Mouse (Mus musculus) embryonic facial prominence, embryonic 12.5 days (tissue): ENCODE measurements at regions not wholly inside any gene's neighbourhood (a gene's known extent, or its start where the extent isn't known, plus 50 kb on each side); places are given as distances from the start of the nearest gene placed in this dataset.
"Not testable (repeated sequence)": the region's sequence is repeated elsewhere in the genome, so short reads cannot be mapped to it uniquely, and the experiment has no call there.

Experiments
- ATAC-seq: fragments of 200-750 bp; cut with Nextera tagmentation; 2 replicates; pipeline ENCODE4 v1.8.0; 2017; ENCODE audit not compliant: insufficient number of reproducible peaks, insufficient read depth, low FRiP score, low TSS enrichment
- H3K27ac ChIP-seq: fragments of 300-500 bp; sonication (generic); 2 replicates; pipeline ENCODE4 v1.5.1; 2016; ENCODE audit warnings: mild to moderate bottlenecking
- H3K27me3 ChIP-seq: fragments of 300-500 bp; sonication (generic); 2 replicates; pipeline ENCODE4 v1.6.1; 2016; ENCODE audit warnings: mild to moderate bottlenecking, moderate library complexity
- H3K36me3 ChIP-seq: fragments of 300-500 bp; sonication (generic); 2 replicates; pipeline ENCODE4 v1.6.1; 2016; ENCODE audit warnings: mild to moderate bottlenecking
- H3K4me1 ChIP-seq: fragments of 300-500 bp; sonication (generic); 2 replicates; pipeline ENCODE4 v1.6.1; 2016
- H3K4me2 ChIP-seq: fragments of 300-500 bp; sonication (generic); replicated peaks from 2 replicates; pipeline ENCODE4 v1.6.1; 2016; ENCODE audit warnings: mild to moderate bottlenecking, moderate library complexity
- H3K4me3 ChIP-seq: fragments of 300-500 bp; sonication (generic); 2 replicates; pipeline ENCODE4 v1.5.1; 2016; ENCODE audit warnings: mild to moderate bottlenecking
- H3K9ac ChIP-seq: fragments of 300-500 bp; sonication (generic); 2 replicates; pipeline ENCODE4 v1.6.1; 2016; ENCODE audit warnings: mild to moderate bottlenecking, moderate library complexity
- H3K9me3 ChIP-seq: fragments of 300-500 bp; sonication (generic); 2 replicates; pipeline ENCODE4 v1.6.1; 2016; ENCODE audit warnings: mild to moderate bottlenecking, moderate library complexity
- WGBS: fragments of 180-500 bp; shearing (Covaris S2); methylation state at CpG from one replicate; pipeline ENCODE4 v1.1.7; 2016; 5-methylcytosine and 5-hydroxymethylcytosine counted together

- Histone ChIP-seq H3K4me1 (peaks cover 13% of the 10 kb centered on the region; the same call in 1 of the 2 replicates), H3K9me3 (peaks cover 6% of the 10 kb centered on the region; the same call in 1 of the 2 replicates), H3K36me3 (no peaks in the 10 kb centered on the region), H3K4me2 (no peak overlapping the region), H3K4me3 (no peak overlapping the region), H3K9ac (no peak overlapping the region), H3K27me3 (no peaks in the 10 kb centered on the region), H3K27ac (peak overlapping the region; percentile 19; the same call in 1 of the 2 replicates)
- WGBS, result 55% methylated on average over 20 of the region's 20 CpGs
- no peak for ATAC-seq
Observed at GRCm38 (mm10) chr2:168424277-168425099, 143.0 kb upstream of the Kcng1 start.

GRCm38 (mm10) chr2:168423551-168423950 lies 142.0 kb upstream of the Kcng1 start:
- Histone ChIP-seq H3K4me2 (no peak overlapping the region), H3K27ac (no peak overlapping the region), H3K9ac (no peak overlapping the region), H3K36me3 (no peaks in the 10 kb centered on the region), H3K9me3 (0 out of 2 replicates have a peak, but pooled peaks cover 6% of the 10 kb centered on the region), H3K27me3 (no peaks in the 10 kb centered on the region), H3K4me3 (no peak overlapping the region), H3K4me1 (peaks cover 13% of the 10 kb centered on the region; the same call in 1 of the 2 replicates)
- 60% methylated on average over 6 of the region's 6 CpGs for WGBS
- ATAC-seq, result no peak

GRCm38 (mm10) chr2:168415140-168415539 lies 133.6 kb upstream of the Kcng1 start:
- H3K4me1 ChIP-seq, result no peaks in the 10 kb centered on the region
- H3K4me2 ChIP-seq, result no peak overlapping the region
- 0 out of 2 replicates have a peak, but pooled peaks cover 5% of the 10 kb centered on the region for H3K9me3 ChIP-seq
- no peak overlapping the region for H3K27ac ChIP-seq
- WGBS, result 21% methylated on average over 17 of the region's 17 CpGs
- H3K36me3 ChIP-seq, result no peaks in the 10 kb centered on the region
- no peak overlapping the region for H3K4me3 ChIP-seq
- no peak overlapping the region for H3K9ac ChIP-seq
- H3K27me3 ChIP-seq, result no peaks in the 10 kb centered on the region
- no peak for ATAC-seq

GRCm38 (mm10) chr2:168414110-168414872 lies 132.8 kb upstream of the Kcng1 start:
- WGBS, result 85% methylated on average over 18 of the region's 18 CpGs

GRCm38 (mm10) chr2:168412853-168413252 lies 131.3 kb upstream of the Kcng1 start:
- H3K27me3 ChIP-seq, result no peaks in the 10 kb centered on the region
- H3K27ac ChIP-seq, result no peak overlapping the region
- H3K4me1 ChIP-seq, result no peaks in the 10 kb centered on the region
- H3K9me3 ChIP-seq, result no peaks in the 10 kb centered on the region
- no peaks in the 10 kb centered on the region for H3K36me3 ChIP-seq
- WGBS, result 44% methylated on average over 6 of the region's 6 CpGs
- no peak overlapping the region for H3K4me2 ChIP-seq
- no peak overlapping the region for H3K9ac ChIP-seq
- ATAC-seq, result no peak
- H3K4me3 ChIP-seq, result no peak overlapping the region

More at GRCm38 (mm10) chr2:168414110-168414872, 132.8 kb upstream of the Kcng1 start:
- H3K27ac ChIP-seq, result no peak overlapping the region
- no peak overlapping the region for H3K4me2 ChIP-seq
- no peaks in the 10 kb centered on the region for H3K27me3 ChIP-seq
- H3K36me3 ChIP-seq, result no peaks in the 10 kb centered on the region
- no peak overlapping the region for H3K9ac ChIP-seq
- H3K9me3 ChIP-seq, result no peaks in the 10 kb centered on the region
- H3K4me3 ChIP-seq, result no peak overlapping the region
- no peaks in the 10 kb centered on the region for H3K4me1 ChIP-seq
- no peak for ATAC-seq

GRCm38 (mm10) chr2:168402782-168403513 lies 121.4 kb upstream of the Kcng1 start:
- no peak overlapping the region for H3K9ac ChIP-seq
- no peaks in the 10 kb centered on the region for H3K4me1 ChIP-seq
- ATAC-seq, result no peak; the same call in 1 of the 2 replicates
- no peak overlapping the region for H3K27ac ChIP-seq
- no peak overlapping the region for H3K4me2 ChIP-seq
- H3K4me3 ChIP-seq, result no peak overlapping the region
- no peaks in the 10 kb centered on the region for H3K36me3 ChIP-seq
- H3K27me3 ChIP-seq, result no peaks in the 10 kb centered on the region
- no peaks in the 10 kb centered on the region for H3K9me3 ChIP-seq
- WGBS, result 52% methylated on average over 16 of the region's 16 CpGs

- Histone ChIP-seq H3K9me3 (no peaks in the 10 kb centered on the region), H3K9ac (no peak overlapping the region), H3K36me3 (no peaks in the 10 kb centered on the region), H3K4me3 (no peak overlapping the region), H3K27ac (no peak overlapping the region), H3K27me3 (no peaks in the 10 kb centered on the region), H3K4me1 (no peaks in the 10 kb centered on the region), H3K4me2 (no peak overlapping the region)
- 76% methylated on average over 14 of the region's 14 CpGs for WGBS
- no peak for ATAC-seq
Observed at GRCm38 (mm10) chr2:168399088-168399709, 117.7 kb upstream of the Kcng1 start.

GRCm38 (mm10) chr2:168396316-168396715 lies 114.8 kb upstream of the Kcng1 start:
- Histone ChIP-seq H3K27ac (no peak overlapping the region), H3K27me3 (no peaks in the 10 kb centered on the region), H3K4me1 (no peaks in the 10 kb centered on the region), H3K36me3 (no peaks in the 10 kb centered on the region), H3K4me2 (no peak overlapping the region), H3K9me3 (no peaks in the 10 kb centered on the region), H3K4me3 (no peak overlapping the region), H3K9ac (no peak overlapping the region)
- no peak for ATAC-seq
- 52% methylated on average over 3 of the region's 3 CpGs for WGBS

GRCm38 (mm10) chr2:168393341-168393740 lies 111.8 kb upstream of the Kcng1 start:
- H3K9ac ChIP-seq, result no peak overlapping the region
- H3K4me1 ChIP-seq, result no peaks in the 10 kb centered on the region
- H3K4me3 ChIP-seq, result no peak overlapping the region
- 93% methylated on average over 18 of the region's 18 CpGs for WGBS
- no peaks in the 10 kb centered on the region for H3K36me3 ChIP-seq
- ATAC-seq, result no peak
- no peak overlapping the region for H3K4me2 ChIP-seq
- H3K27me3 ChIP-seq, result no peaks in the 10 kb centered on the region
- no peak overlapping the region for H3K27ac ChIP-seq
- no peaks in the 10 kb centered on the region for H3K9me3 ChIP-seq

GRCm38 (mm10) chr2:168392171-168392570 lies 110.6 kb upstream of the Kcng1 start:
- not testable (repeated sequence) for H3K27me3 ChIP-seq, H3K4me1 ChIP-seq, H3K9ac ChIP-seq, ATAC-seq, H3K36me3 ChIP-seq, H3K27ac ChIP-seq, H3K4me3 ChIP-seq, H3K9me3 ChIP-seq, H3K4me2 ChIP-seq
- WGBS, result 82% methylated on average over 3 of the region's 3 CpGs

GRCm38 (mm10) chr2:168380606-168381005 lies 99.1 kb upstream of the Kcng1 start:
- Histone ChIP-seq H3K4me3 (no peak overlapping the region), H3K4me1 (no peaks in the 10 kb centered on the region), H3K9me3 (no peaks in the 10 kb centered on the region), H3K4me2 (no peak overlapping the region), H3K27me3 (no peaks in the 10 kb centered on the region), H3K36me3 (no peaks in the 10 kb centered on the region), H3K27ac (no peak overlapping the region), H3K9ac (no peak overlapping the region)
- ATAC-seq, result no peak
- 70% methylated on average over 5 of the region's 5 CpGs for WGBS
